Mouse (Mus musculus) G1E (cell line): Measurements from ENCODE around the gene Noc2l. TPM values are rescaled to one million over a fixed set of nuclear protein-coding genes. Genes with fewer than 3 reads are reported as not detected.

Experiments
- ATAC-seq: 2 replicates; pipeline ENCODE4 v1.8.0; 2016; ENCODE audit warnings: mild to moderate bottlenecking; ENCODE audit not compliant: insufficient number of reproducible peaks, poor library complexity, low FRiP score, severe bottlenecking; ENCODE audit errors: extremely low read depth
- DNase-seq: peaks from one replicate; pipeline ENCODE4 v3.0.0; 2012; ENCODE audit warnings: low spot score
- H3K27me3 ChIP-seq: 2 replicates; pipeline ENCODE4 v1.6.1; 2012; ENCODE audit warnings: mild to moderate bottlenecking, low read length, inconsistent platforms; ENCODE audit not compliant: insufficient read depth
- H3K36me3 ChIP-seq: replicated peaks from 2 replicates; pipeline ENCODE3; 2012; ENCODE audit warnings: mild to moderate bottlenecking, inconsistent platforms
- H3K4me1 ChIP-seq: 2 replicates; pipeline ENCODE4 v1.6.1; 2012; ENCODE audit warnings: low read depth, low read length, inconsistent platforms, mixed read lengths; ENCODE audit not compliant: insufficient read depth
- H3K4me3 ChIP-seq: 2 replicates; pipeline ENCODE4 v1.5.1; 2012; ENCODE audit warnings: low read depth, mild to moderate bottlenecking, inconsistent platforms, low read length, moderate library complexity, mixed read lengths
- H3K9me3 ChIP-seq: replicated peaks from 2 replicates; pipeline ENCODE4 v1.6.1; 2012; ENCODE audit warnings: inconsistent platforms
- CTCF ChIP-seq: IDR thresholded peaks from 2 replicates; pipeline ENCODE4 v1.5.1; 2012; ENCODE audit warnings: low read depth, low read length, inconsistent platforms, mixed read lengths
- GATA1 ChIP-seq: IDR thresholded peaks from 2 replicates; pipeline ENCODE4 v1.6.1; 2012; ENCODE audit warnings: borderline replicate concordance, low read length, inconsistent platforms, mixed read lengths
- GATA2 ChIP-seq: IDR thresholded peaks from 2 replicates; pipeline ENCODE4 v1.6.1; 2012; ENCODE audit warnings: low read depth, low read length, inconsistent platforms, borderline replicate concordance
- POLR2AphosphoS5 ChIP-seq: IDR thresholded peaks from 2 replicates; pipeline ENCODE4 v1.6.1; 2012; ENCODE audit warnings: low read depth, low read length, inconsistent platforms; ENCODE audit not compliant: insufficient replicate concordance
- TAL1 ChIP-seq: conservative IDR thresholded peaks from 2 replicates; pipeline ENCODE4 v1.6.1; 2012; ENCODE audit warnings: low read depth, low read length, inconsistent platforms, mixed read lengths
- polyA plus RNA-seq: library from polyadenylated mRNA; stranded (reverse); fragments of >175 nt; gene quantifications from 2 replicates; pipeline ENCODE4 v1.2.3, GENCODE M21; 2012
- total RNA-seq, 2 experiments: library from RNA; stranded (forward) in 1 of 2; stranded (reverse) in 1 of 2; fragments of 200-1000 nt in 1 of 2; fragments of >200 nt in 1 of 2; fragmentation: Nextera tagmentation in 1 of 2; gene quantifications; 2 replicates each; pipeline ENCODE4 v1.2.3; 2014 to 2017

Noc2l gene
- total and polyA plus RNA-seq, 3 experiments = 73.7 to 131 (median 102) TPM

GRCm38 (mm10) chr4:156215649-156216048 lies 20.2 kb upstream of the Noc2l start, which contains the start of gene Perm1:
Perm1 (plus strand) TSS chr4:156215868.
- no peak within 1 kb of the TSS for H3K4me3 ChIP-seq
- no peaks in the 10 kb centered on the region for H3K4me1 ChIP-seq
- no peaks in the 10 kb centered on the region for H3K36me3 ChIP-seq
- DNase-seq = no peak
- peaks cover 22% of the 10 kb centered on the region for H3K27me3 ChIP-seq
- ATAC-seq = no peak
- H3K9me3 ChIP-seq = 0 out of 2 replicates have a peak, but pooled peaks cover 2% of the 10 kb centered on the region
- no peak for TF ChIP-seq CTCF
- TF ChIP-seq POLR2AphosphoS5 = no peak
- no peak for TF ChIP-seq TAL1
- TF ChIP-seq GATA1 = no peak
- no peak for TF ChIP-seq GATA2

DNA sequence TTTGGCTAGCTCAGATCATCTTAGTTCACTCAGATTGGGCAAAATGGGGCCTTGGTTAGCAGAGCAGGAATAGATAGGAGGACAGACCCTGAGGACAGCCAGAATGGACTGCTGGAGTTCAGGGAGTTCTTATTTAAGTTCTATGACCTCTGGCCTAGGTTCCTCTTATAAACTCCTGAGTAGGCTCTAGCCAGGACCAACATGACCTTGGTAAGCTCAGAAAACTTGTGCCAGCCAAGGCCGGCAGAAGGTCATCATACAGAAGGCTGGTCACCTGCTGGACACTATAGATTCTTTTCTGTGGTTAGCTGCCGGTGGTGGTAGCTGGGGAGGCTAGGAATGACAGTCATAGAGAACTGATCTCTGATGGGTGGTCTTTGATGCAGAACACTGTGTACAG lies 19.6 kb upstream of the Noc2l start:
- Histone ChIP-seq H3K4me3 (no peak overlapping the region), H3K9me3 (0 out of 2 replicates have a peak, but pooled peaks cover 2% of the 10 kb centered on the region), H3K27me3 (peaks cover 22% of the 10 kb centered on the region), H3K36me3 (no peaks in the 10 kb centered on the region), H3K4me1 (no peaks in the 10 kb centered on the region)
- no peak for DNase-seq
- no peak for ATAC-seq
- no peak for TF ChIP-seq POLR2AphosphoS5
- no peak for TF ChIP-seq TAL1
- TF ChIP-seq CTCF = no peak
- TF ChIP-seq GATA2 = no peak
- TF ChIP-seq GATA1 = no peak

- ATAC-seq = no peak
These were observed 18.7 kb upstream of the Noc2l start for GRCm38 (mm10) chr4:156217022-156217669.

GRCm38 (mm10) chr4:156217838-156218237 lies 18.0 kb upstream of the Noc2l start:
- no peaks in the 10 kb centered on the region for H3K36me3 ChIP-seq
- DNase-seq = no peak

More at GRCm38 (mm10) chr4:156217022-156217669, 18.7 kb upstream of the Noc2l start:
- no peak overlapping the region for H3K4me3 ChIP-seq
- H3K27me3 ChIP-seq = peaks cover 22% of the 10 kb centered on the region
- DNase-seq = no peak
- H3K4me1 ChIP-seq = no peaks in the 10 kb centered on the region
- no peaks in the 10 kb centered on the region for H3K36me3 ChIP-seq
- TF ChIP-seq POLR2AphosphoS5 (no peak), GATA1 (no peak), GATA2 (no peak), TAL1 (no peak), CTCF (no peak)
- H3K9me3 ChIP-seq = 0 out of 2 replicates have a peak, but pooled peaks cover 2% of the 10 kb centered on the region

DNA sequence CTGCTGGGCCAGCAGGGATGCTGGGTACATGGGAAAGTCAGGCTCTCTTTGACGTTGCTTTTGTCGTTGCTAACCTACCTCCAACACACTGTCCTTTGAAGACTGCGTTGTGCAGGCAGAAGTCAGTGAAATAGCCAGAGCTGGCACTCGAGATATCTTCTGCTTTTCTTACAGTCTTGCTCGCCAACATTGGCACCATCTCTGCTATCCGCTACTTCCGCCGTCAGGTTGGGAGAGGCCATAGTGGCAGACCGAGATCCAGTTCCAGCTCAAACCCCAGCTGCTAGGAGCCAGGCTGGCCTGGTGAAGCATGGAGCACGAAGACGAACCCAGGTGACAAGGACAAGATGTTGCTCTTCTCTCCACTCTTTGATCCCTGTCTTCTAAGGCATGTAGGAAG lies 15.9 kb upstream of the Noc2l start:
- peaks cover 25% of the 10 kb centered on the region for H3K27me3 ChIP-seq
- H3K4me3 ChIP-seq = no peak overlapping the region
- no peaks in the 10 kb centered on the region for H3K36me3 ChIP-seq
- no peaks in the 10 kb centered on the region for H3K9me3 ChIP-seq
- H3K4me1 ChIP-seq = no peaks in the 10 kb centered on the region
- DNase-seq (no peak), ATAC-seq (no peak)
- no peak for TF ChIP-seq GATA2
- no peak for TF ChIP-seq CTCF
- no peak for TF ChIP-seq TAL1
- no peak for TF ChIP-seq POLR2AphosphoS5
- TF ChIP-seq GATA1 = no peak

More at GRCm38 (mm10) chr4:156217838-156218237, 18.0 kb upstream of the Noc2l start:
- Histone ChIP-seq H3K4me3 (no peak overlapping the region), H3K27me3 (peaks cover 22% of the 10 kb centered on the region), H3K4me1 (no peaks in the 10 kb centered on the region), H3K9me3 (0 out of 2 replicates have a peak, but pooled peaks cover 2% of the 10 kb centered on the region)
- no peak for ATAC-seq
- no peak for TF ChIP-seq TAL1
- no peak for TF ChIP-seq GATA2
- TF ChIP-seq POLR2AphosphoS5 = no peak
- no peak for TF ChIP-seq GATA1
- no peak for TF ChIP-seq CTCF

- H3K36me3 ChIP-seq = peaks cover 13% of the 10 kb centered on the region
- DNase-seq (no peak), ATAC-seq (no peak)
- H3K4me1 ChIP-seq = peaks cover 6% of the 10 kb centered on the region
- TF ChIP-seq GATA2 (no peak), GATA1 (no peak), POLR2AphosphoS5 (no peak), TAL1 (no peak), CTCF (no peak)
- peaks cover 15% of the 10 kb centered on the region for H3K27me3 ChIP-seq
- no peaks in the 10 kb centered on the region for H3K9me3 ChIP-seq
- H3K4me3 ChIP-seq = no peak overlapping the region
These were observed 11.5 kb upstream of the Noc2l start for GRCm38 (mm10) chr4:156224276-156224675.
